ENCODE assay signal across 8 mouse cellular contexts in the genomic region with DNA sequence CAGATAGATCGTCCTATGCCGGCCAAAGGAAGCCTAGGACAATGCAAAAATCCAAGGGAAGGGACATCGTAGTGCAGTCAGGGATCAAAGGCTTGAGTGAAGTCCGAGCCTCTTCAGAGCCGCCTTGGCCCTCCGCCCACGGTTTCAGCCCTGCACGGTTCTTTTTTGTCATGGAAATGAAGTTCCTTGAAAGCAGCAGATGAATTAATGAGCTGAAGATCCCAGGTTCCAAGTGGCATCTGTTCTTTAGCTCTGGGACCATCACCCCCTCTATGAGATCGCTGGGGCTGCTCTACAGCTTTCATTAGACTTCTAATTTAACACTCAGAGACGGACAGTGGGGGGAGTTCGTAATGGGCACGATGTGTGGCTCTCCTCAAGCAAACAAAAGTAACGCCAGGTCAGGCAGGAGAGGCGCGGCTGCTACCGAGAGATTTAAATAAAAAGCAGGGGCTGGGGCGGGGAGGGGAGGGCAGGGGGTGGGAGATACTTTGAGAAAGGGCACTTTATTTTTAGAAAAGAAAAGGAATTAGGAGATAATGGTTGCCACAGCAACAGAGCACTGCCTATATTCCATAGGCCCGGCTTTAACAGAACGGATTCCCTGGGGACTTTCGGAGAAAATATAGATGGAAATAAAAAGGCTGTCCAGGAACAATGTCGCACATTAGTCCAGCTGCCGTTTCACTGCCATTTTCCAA.
DNase-seq lines count a peak whose midpoint lies in the region; ATAC-seq and TF ChIP-seq lines count a peak whose summit lies in the region.

No protein-coding gene starts in this region.

- no peaks in the 10 kb centered on the region for H3K9me3 ChIP-seq in heart, embryonic 14.5 days (ENCODE audit: control insufficient read depth, low read length)
- H3K9me3 ChIP-seq in forebrain, embryonic 12.5 days: no peaks in the 10 kb centered on the region
- H3K9me3 ChIP-seq in midbrain, embryonic 14.5 days (ENCODE audit: control insufficient read depth, low read length): no peaks in the 10 kb centered on the region

- no peaks in the 10 kb centered on the region for H3K27me3 ChIP-seq in heart, embryonic 14.5 days (ENCODE audit: control insufficient read depth, insufficient read depth, low read length)
- no peaks in the 10 kb centered on the region for H3K27me3 ChIP-seq in forebrain, embryonic 12.5 days
- H3K27me3 ChIP-seq in midbrain, embryonic 14.5 days (ENCODE audit: control insufficient read depth, insufficient read depth, low read length): no peaks in the 10 kb centered on the region
- no peaks in the 10 kb centered on the region for H3K27me3 ChIP-seq in cerebellum, adult 2 months (ENCODE audit: control insufficient read depth, insufficient read depth, low read length)

- H3K4me3 ChIP-seq in heart, embryonic 14.5 days (ENCODE audit: control insufficient read depth in 1 of 2, insufficient read depth in 1 of 2, low read depth in 1 of 2, low read length in 2 of 2): peak overlapping the region in 1 of 2 experiments; percentile 21; a peak in 1 of 4 replicates
- H3K4me3 ChIP-seq in forebrain, embryonic 12.5 days (replicated peaks): no peak overlapping the region
- no peak overlapping the region for H3K4me3 ChIP-seq in midbrain, embryonic 14.5 days (replicated peaks; ENCODE audit: low read depth, low read length)
- H3K4me3 ChIP-seq in cerebellum, adult 2 months (replicated peaks; ENCODE audit: insufficient read depth, low read depth, low read length): no peak overlapping the region

- WGBS in heart, embryonic 14.5 days: 12% methylated on average over 22 of the region's 22 CpGs
- 1% methylated on average over 22 of the region's 22 CpGs for WGBS in forebrain, embryonic 12.5 days
- under 1% methylated on average over 22 of the region's 22 CpGs for WGBS in midbrain, embryonic 14.5 days
- 33% methylated on average over 22 of the region's 22 CpGs for WGBS in cerebellum, adult 2 months

- DNase-seq in heart, adult 18-20 months: no peak
- peak; percentile 86 for DNase-seq in Muller cell, postnatal 12 days (ENCODE audit: inconsistent ontology term)
- peak; percentile 91 for DNase-seq in midbrain, embryonic 14.5 days
- DNase-seq in cerebellum, adult 2 months: no peak
- DNase-seq in urinary bladder, postnatal 25 days (ENCODE audit: low spot score): no peak

- H3K4me1 ChIP-seq in heart, embryonic 14.5 days (ENCODE audit: control insufficient read depth in 2 of 2, insufficient read depth in 2 of 2, low read length in 2 of 2): peaks cover 0 to 4% of the 10 kb centered on the region in 2 experiments; a peak in 2 of 4 replicates
- H3K4me1 ChIP-seq in forebrain, embryonic 12.5 days: peaks cover 33% of the 10 kb centered on the region
- H3K4me1 ChIP-seq in midbrain, embryonic 14.5 days (ENCODE audit: control insufficient read depth, insufficient read depth, low read length): peaks cover 33% of the 10 kb centered on the region
- H3K4me1 ChIP-seq in cerebellum, adult 2 months (ENCODE audit: control insufficient read depth, insufficient read depth, low read length): no peaks in the 10 kb centered on the region

- H3K27ac ChIP-seq in heart, embryonic 14.5 days (replicated peaks in 1 of 2; ENCODE audit: control insufficient read depth in 1 of 2, insufficient read depth in 1 of 2, low read depth in 2 of 2, low read length in 2 of 2): no peak overlapping the region
- peak overlapping the region; percentile 87 for H3K27ac ChIP-seq in forebrain, embryonic 12.5 days
- H3K27ac ChIP-seq in midbrain, embryonic 14.5 days (replicated peaks; ENCODE audit: low read depth, low read length): peak overlapping the region; percentile 72
- H3K27ac ChIP-seq in cerebellum, adult 2 months (ENCODE audit: insufficient read depth, low read length): no peak overlapping the region

- H3K4me2 ChIP-seq in heart, embryonic 14.5 days (ENCODE audit: low read length): peak overlapping the region; percentile 59
- peak overlapping the region; percentile 26; the same call in 1 of the 2 replicates for H3K4me2 ChIP-seq in forebrain, embryonic 12.5 days
- H3K4me2 ChIP-seq in midbrain, embryonic 14.5 days (ENCODE audit: low read length): peak overlapping the region; percentile 27

- no peak for TF ChIP-seq POLR2A in cerebellum, adult 2 months (IDR thresholded peaks at IDR 0.05; ENCODE audit: borderline replicate concordance, insufficient read depth, low read length)

- peak overlapping the region; percentile 44; the same call in 1 of the 2 replicates for H3K9ac ChIP-seq in heart, embryonic 14.5 days (ENCODE audit: low read length)
- H3K9ac ChIP-seq in forebrain, embryonic 12.5 days: no peak overlapping the region
- H3K9ac ChIP-seq in midbrain, embryonic 14.5 days (replicated peaks; ENCODE audit: low read length): no peak overlapping the region

- no peaks in the 10 kb centered on the region for H3K36me3 ChIP-seq in heart, embryonic 14.5 days (ENCODE audit: control insufficient read depth, insufficient read depth, low read length)
- H3K36me3 ChIP-seq in forebrain, embryonic 12.5 days (replicated peaks): no peaks in the 10 kb centered on the region
- no peaks in the 10 kb centered on the region for H3K36me3 ChIP-seq in midbrain, embryonic 14.5 days (ENCODE audit: control insufficient read depth, insufficient read depth, low read length)

- TF ChIP-seq CTCF in cerebellum, adult 2 months (IDR thresholded peaks at IDR 0.05; ENCODE audit: borderline replicate concordance, insufficient read depth, low read depth, low read length): no peak

- no peak for ATAC-seq in heart, embryonic 14.5 days (ENCODE audit: insufficient number of reproducible peaks, insufficient read depth, low FRiP score, low read depth)
- ATAC-seq in forebrain, embryonic 12.5 days (ENCODE audit: low FRiP score): peak; percentile 94
- ATAC-seq in midbrain, embryonic 14.5 days (ENCODE audit: low FRiP score, low TSS enrichment): peak; percentile 90
- ATAC-seq in megakaryocyte-erythroid progenitor cell, adult 5-6 weeks (replicated peaks; ENCODE audit: low FRiP score, low TSS enrichment, poor library complexity, severe bottlenecking): no peak

Comparison
In these comparisons a context has a peak if more than half of its experiments do, and no peak if none do; other contexts are left out.
1. ATAC-seq: peak in forebrain, embryonic 12.5 days (single experiment) and midbrain, embryonic 14.5 days (single experiment); none in heart, embryonic 14.5 days (single experiment) and megakaryocyte-erythroid progenitor cell, adult 5-6 weeks (single experiment).
2. H3K27ac ChIP-seq: peak in forebrain, embryonic 12.5 days (single experiment) and midbrain, embryonic 14.5 days (single experiment); none in heart, embryonic 14.5 days (0 of 2) and cerebellum, adult 2 months (single experiment).
3. DNase-seq: peak in Muller cell, postnatal 12 days (single experiment) and midbrain, embryonic 14.5 days (single experiment); none in heart, adult 18-20 months (0 of 2), cerebellum, adult 2 months (0 of 2) and urinary bladder, postnatal 25 days (single experiment).
4. Peak in every context shown above with its lines, with median percentiles within 50 percentile points of each other: H3K4me2 ChIP-seq.